Mouse (Mus musculus): ENCODE results near the gene Rbm33. TPM values are rescaled to one million over a fixed set of nuclear protein-coding genes. Genes with fewer than 3 reads are reported as not detected.

Rbm33 gene
- 18.4 and 19.0 TPM in 2 replicates for polyA plus RNA-seq (2012; rRNA removed)

DNA sequence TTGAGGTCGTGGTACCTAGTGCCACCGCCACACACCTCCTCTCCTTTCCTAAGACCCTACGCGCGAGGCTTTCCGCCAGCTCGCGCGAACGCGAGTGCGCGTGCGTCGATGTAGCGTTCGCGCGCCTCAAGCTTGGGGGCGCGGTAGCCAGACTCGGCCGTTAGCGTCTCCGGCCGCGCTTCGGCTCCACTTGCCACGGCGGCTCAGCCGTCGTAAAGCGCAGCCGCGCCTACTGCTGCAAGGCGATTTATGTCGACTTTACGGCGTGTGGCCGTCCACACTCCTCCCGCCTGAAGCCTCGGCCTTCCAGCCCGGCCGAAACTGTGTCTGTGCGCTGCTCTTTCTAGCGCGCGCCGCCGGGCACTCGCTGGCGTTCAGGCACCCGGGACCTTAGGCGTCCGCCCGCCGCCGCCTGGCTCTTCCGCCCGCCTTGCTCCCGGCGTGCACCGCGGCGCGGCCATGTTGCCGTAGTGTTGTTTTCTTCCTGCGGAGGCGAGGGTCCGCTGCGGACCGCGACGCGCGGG lies at the start of gene Rbm33:
Gene Rbm33 (plus strand): TSS at position 400 of the 524 bp plus-strand sequence.
- DNase-seq = peak; percentile 90
- TF ChIP-seq POLR2A (IDR thresholded peaks at IDR 0.05; ENCODE audit: low read depth, low read length) (peak; percentile 83), CTCF (conservative IDR thresholded peaks at IDR 0.05; ENCODE audit: insufficient read depth, insufficient read length, low read depth, low read length) (no peak)
- H3K27me3 ChIP-seq (replicated peaks; ENCODE audit: control insufficient read depth, insufficient read depth, low read length) = no peaks in the 10 kb centered on the region
- no peaks in the 10 kb centered on the region for H3K36me3 ChIP-seq (ENCODE audit: control insufficient read depth, insufficient read depth, low read length)
- H3K27ac ChIP-seq (ENCODE audit: insufficient read depth, low read depth, low read length) = peak within 1 kb of the TSS; percentile 98
- WGBS = under 1% methylated on average over 76 of the region's 76 CpGs
- peaks cover 3% of the 10 kb centered on the region; the same call in 1 of the 2 replicates for H3K4me1 ChIP-seq (ENCODE audit: control insufficient read depth, insufficient read depth, low read length)
- peak within 1 kb of the TSS; percentile 99 for H3K4me3 ChIP-seq (ENCODE audit: insufficient read depth, low read depth, low read length)

DNA sequence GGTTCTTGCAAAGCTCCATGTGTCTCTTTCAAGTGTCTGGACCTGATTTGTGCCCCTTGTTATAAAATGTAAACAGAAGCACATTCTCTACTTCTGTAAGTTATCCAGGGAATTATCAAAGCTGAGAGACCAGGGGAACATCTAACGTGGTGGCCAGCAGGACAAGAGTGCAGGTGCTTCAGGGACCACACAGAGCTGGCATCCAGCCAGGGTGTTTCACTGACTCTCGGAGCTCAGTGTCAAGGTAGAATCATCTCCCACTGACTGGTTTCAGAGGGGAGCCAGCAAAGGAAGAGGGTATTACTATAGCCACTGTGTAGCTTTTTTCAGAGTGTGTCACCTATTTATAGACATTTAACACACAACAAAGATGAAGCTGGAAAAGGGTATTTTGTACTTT lies 49.3 kb upstream of the Rbm33 start:
- no peaks in the 10 kb centered on the region for H3K4me1 ChIP-seq (ENCODE audit: control insufficient read depth, insufficient read depth, low read length)
- H3K27me3 ChIP-seq (replicated peaks; ENCODE audit: control insufficient read depth, insufficient read depth, low read length) = no peaks in the 10 kb centered on the region
- no peak overlapping the region for H3K4me3 ChIP-seq (ENCODE audit: insufficient read depth, low read depth, low read length)
- TF ChIP-seq CTCF (conservative IDR thresholded peaks at IDR 0.05; ENCODE audit: insufficient read depth, insufficient read length, low read depth, low read length) = no peak
- TF ChIP-seq POLR2A (IDR thresholded peaks at IDR 0.05; ENCODE audit: low read depth, low read length) = no peak
- H3K27ac ChIP-seq (ENCODE audit: insufficient read depth, low read depth, low read length) = no peak overlapping the region
- no peak for DNase-seq
- WGBS = 35% methylated on average over 2 of the region's 2 CpGs
- no peaks in the 10 kb centered on the region for H3K36me3 ChIP-seq (ENCODE audit: control insufficient read depth, insufficient read depth, low read length)

DNA sequence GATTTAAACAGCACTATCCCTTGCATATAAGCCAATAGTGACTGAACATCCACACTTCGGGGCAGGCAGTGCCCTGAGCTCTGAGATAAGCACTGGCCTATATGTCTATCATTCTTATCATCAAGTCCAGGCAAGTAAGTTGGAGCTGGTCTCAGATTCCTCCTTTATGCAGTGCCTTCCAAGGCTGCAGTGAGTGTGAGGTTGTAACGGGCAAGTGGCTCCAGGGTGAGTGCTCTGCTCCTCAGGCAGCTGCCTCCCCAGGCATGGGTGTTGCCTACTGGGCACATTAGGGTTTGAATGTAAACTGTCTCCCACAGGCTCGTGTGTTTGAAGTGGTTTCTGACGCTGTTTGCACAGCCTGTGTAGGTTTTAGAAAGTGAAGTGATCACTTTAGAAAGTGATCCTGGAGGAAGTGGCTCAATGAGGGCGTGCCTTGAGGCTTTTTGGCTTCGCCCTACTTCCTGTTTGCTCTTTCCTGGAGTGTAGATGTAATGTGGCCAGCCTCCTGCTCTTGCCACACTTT lies 47.4 kb upstream of the Rbm33 start:
- 60% methylated on average over 6 of the region's 6 CpGs for WGBS
- no peaks in the 10 kb centered on the region for H3K4me1 ChIP-seq (ENCODE audit: control insufficient read depth, insufficient read depth, low read length)
- no peak overlapping the region for H3K4me3 ChIP-seq (ENCODE audit: insufficient read depth, low read depth, low read length)
- H3K27me3 ChIP-seq (replicated peaks; ENCODE audit: control insufficient read depth, insufficient read depth, low read length) = no peaks in the 10 kb centered on the region
- H3K36me3 ChIP-seq (ENCODE audit: control insufficient read depth, insufficient read depth, low read length) = no peaks in the 10 kb centered on the region
- no peak overlapping the region for H3K27ac ChIP-seq (ENCODE audit: insufficient read depth, low read depth, low read length)
- TF ChIP-seq CTCF (conservative IDR thresholded peaks at IDR 0.05; ENCODE audit: insufficient read depth, insufficient read length, low read depth, low read length) (no peak), POLR2A (IDR thresholded peaks at IDR 0.05; ENCODE audit: low read depth, low read length) (no peak)
- no peak for DNase-seq

DNA sequence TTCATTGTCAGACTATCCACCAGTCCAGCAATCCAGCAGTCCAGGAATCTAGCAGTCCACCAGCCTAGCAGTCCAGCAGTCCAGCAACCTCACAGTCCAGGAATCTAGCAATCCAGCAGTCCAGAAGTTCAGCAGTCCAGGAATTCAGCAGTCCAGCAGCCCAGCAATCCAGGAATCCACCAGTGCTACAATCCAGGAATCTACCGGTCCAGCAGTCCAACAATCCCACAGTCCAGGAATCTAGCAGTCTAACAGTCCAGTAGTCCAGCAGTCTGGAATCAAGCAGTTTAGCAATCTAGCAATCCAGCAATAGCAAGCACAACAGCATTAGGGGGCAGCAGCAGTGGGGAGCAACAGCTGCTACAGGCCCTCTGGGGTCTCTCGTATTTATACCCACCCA lies 44.1 kb upstream of the Rbm33 start:
- peak; percentile 8 for DNase-seq
- Histone ChIP-seq H3K4me3 (ENCODE audit: insufficient read depth, low read depth, low read length) (no peak overlapping the region), H3K27ac (ENCODE audit: insufficient read depth, low read depth, low read length) (no peak overlapping the region), H3K27me3 (replicated peaks; ENCODE audit: control insufficient read depth, insufficient read depth, low read length) (no peaks in the 10 kb centered on the region), H3K36me3 (ENCODE audit: control insufficient read depth, insufficient read depth, low read length) (no peaks in the 10 kb centered on the region), H3K4me1 (ENCODE audit: control insufficient read depth, insufficient read depth, low read length) (no peaks in the 10 kb centered on the region)
- no peak for TF ChIP-seq CTCF (conservative IDR thresholded peaks at IDR 0.05; ENCODE audit: insufficient read depth, insufficient read length, low read depth, low read length)
- no peak for TF ChIP-seq POLR2A (IDR thresholded peaks at IDR 0.05; ENCODE audit: low read depth, low read length)
- WGBS = 61% methylated on average over 2 of the region's 2 CpGs

DNA sequence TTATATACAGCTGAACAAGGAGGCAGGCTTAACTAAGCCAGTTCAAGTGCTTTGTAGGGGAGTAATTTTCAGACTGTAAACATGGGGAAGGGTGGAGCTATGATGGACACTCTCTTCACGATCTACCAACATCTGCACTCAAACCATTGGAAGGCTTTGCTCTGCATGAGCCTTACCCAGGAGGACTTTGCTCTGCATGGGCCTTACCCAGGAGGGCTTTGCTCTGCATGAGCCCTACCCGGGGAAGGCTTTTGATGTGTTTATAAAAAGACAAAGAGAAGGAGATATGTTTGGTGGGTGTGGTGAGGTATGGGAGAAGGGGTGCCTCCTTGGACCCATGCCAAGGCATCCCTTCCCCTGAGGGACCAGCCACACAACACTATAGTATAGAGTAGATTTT lies 39.6 kb upstream of the Rbm33 start:
- H3K4me3 ChIP-seq (ENCODE audit: insufficient read depth, low read depth, low read length) = no peak overlapping the region
- no peak overlapping the region for H3K27ac ChIP-seq (ENCODE audit: insufficient read depth, low read depth, low read length)
- H3K27me3 ChIP-seq (replicated peaks; ENCODE audit: control insufficient read depth, insufficient read depth, low read length) = no peaks in the 10 kb centered on the region
- TF ChIP-seq POLR2A (IDR thresholded peaks at IDR 0.05; ENCODE audit: low read depth, low read length) (no peak), CTCF (conservative IDR thresholded peaks at IDR 0.05; ENCODE audit: insufficient read depth, insufficient read length, low read depth, low read length) (no peak)
- 68% methylated on average over 2 of the region's 2 CpGs for WGBS
- H3K36me3 ChIP-seq (ENCODE audit: control insufficient read depth, insufficient read depth, low read length) = no peaks in the 10 kb centered on the region
- no peak for DNase-seq
- H3K4me1 ChIP-seq (ENCODE audit: control insufficient read depth, insufficient read depth, low read length) = no peaks in the 10 kb centered on the region

DNA sequence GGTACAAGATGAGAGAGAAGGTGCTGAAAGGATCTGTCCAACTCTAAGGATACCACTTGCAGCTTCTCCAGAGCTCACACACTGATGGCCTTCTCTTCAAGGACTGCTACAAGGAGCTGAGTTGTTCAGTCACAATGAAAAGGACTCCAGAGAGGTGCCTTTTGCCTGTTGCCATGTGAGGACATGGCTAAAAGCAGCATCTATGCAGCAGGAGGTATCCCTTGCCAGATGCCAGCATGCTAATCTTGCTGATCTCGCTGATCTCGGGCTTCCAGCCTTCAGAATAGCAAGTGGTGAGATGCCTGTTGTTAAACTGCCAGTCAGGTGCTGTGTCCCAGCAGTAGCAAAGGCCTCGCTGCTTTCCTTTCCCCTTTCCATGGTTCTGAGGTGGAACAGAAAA lies 27.8 kb upstream of the Rbm33 start:
- Histone ChIP-seq H3K27ac (ENCODE audit: insufficient read depth, low read depth, low read length) (no peak overlapping the region), H3K27me3 (replicated peaks; ENCODE audit: control insufficient read depth, insufficient read depth, low read length) (no peaks in the 10 kb centered on the region), H3K4me1 (ENCODE audit: control insufficient read depth, insufficient read depth, low read length) (0 out of 2 replicates have a peak, but pooled peaks cover 4% of the 10 kb centered on the region), H3K4me3 (ENCODE audit: insufficient read depth, low read depth, low read length) (no peak overlapping the region), H3K36me3 (ENCODE audit: control insufficient read depth, insufficient read depth, low read length) (no peaks in the 10 kb centered on the region)
- TF ChIP-seq POLR2A (IDR thresholded peaks at IDR 0.05; ENCODE audit: low read depth, low read length) = no peak
- no peak for TF ChIP-seq CTCF (conservative IDR thresholded peaks at IDR 0.05; ENCODE audit: insufficient read depth, insufficient read length, low read depth, low read length)
- no peak for DNase-seq
- 63% methylated on average over 3 of the region's 3 CpGs for WGBS

DNA sequence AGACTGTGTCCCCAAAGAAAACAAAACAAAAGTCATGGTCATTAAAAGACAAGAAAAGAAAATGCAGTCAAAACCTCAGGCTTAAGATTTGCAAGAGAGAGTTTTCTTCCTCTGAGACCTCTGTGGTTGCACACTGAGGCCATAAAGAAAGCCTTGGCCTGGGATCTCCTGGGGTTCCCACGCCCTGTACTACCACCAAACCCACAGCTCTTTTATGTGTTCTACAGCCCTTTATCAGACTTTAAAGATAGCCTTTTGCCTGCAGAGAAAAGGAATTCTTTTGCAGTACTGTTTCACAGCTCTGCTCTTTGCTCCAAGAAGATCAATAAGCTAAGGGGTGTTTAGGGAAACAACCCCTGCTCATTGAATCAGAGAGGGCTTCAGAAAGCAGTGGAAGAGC lies 26.3 kb upstream of the Rbm33 start:
- H3K27me3 ChIP-seq (replicated peaks; ENCODE audit: control insufficient read depth, insufficient read depth, low read length) = no peaks in the 10 kb centered on the region
- H3K36me3 ChIP-seq (ENCODE audit: control insufficient read depth, insufficient read depth, low read length) = no peaks in the 10 kb centered on the region
- 0 out of 2 replicates have a peak, but pooled peaks cover 4% of the 10 kb centered on the region for H3K4me1 ChIP-seq (ENCODE audit: control insufficient read depth, insufficient read depth, low read length)
- no peak for DNase-seq
- no peak for TF ChIP-seq CTCF (conservative IDR thresholded peaks at IDR 0.05; ENCODE audit: insufficient read depth, insufficient read length, low read depth, low read length)
- no peak for TF ChIP-seq POLR2A (IDR thresholded peaks at IDR 0.05; ENCODE audit: low read depth, low read length)
- no peak overlapping the region for H3K27ac ChIP-seq (ENCODE audit: insufficient read depth, low read depth, low read length)
- WGBS = 90% methylated on average over 1 of the region's 1 CpGs
- no peak overlapping the region for H3K4me3 ChIP-seq (ENCODE audit: insufficient read depth, low read depth, low read length)
